Mouse (Mus musculus): ENCODE results near the gene 1700001P01Rik. TPM values are rescaled to one million over a fixed set of nuclear protein-coding genes. Genes with fewer than 3 reads are reported as not detected.
A peak's percentile ranks its signal among the peaks of the same experiment; 100 is the strongest.

The 1700001P01Rik gene
- polyA plus RNA-seq, 1 experiment from 2014 or later = 0.85 TPM

GRCm38 (mm10) chr11:97816916-97817315, 41.2 kb upstream of the 1700001P01Rik start:
- no peak overlapping the region for H3K4me3 ChIP-seq
- WGBS = 34% methylated on average over 9 of the region's 9 CpGs
- peak overlapping the region; percentile 79 for H3K27ac ChIP-seq
- H3K4me1 ChIP-seq = peaks cover 89% of the 10 kb centered on the region
- no peak overlapping the region for H3K9ac ChIP-seq
- no peak for ATAC-seq (ENCODE audit: borderline replicate concordance, extremely low read depth, low FRiP score, low TSS enrichment)
- H3K36me3 ChIP-seq = peaks cover 48% of the 10 kb centered on the region
- no peaks in the 10 kb centered on the region for H3K9me3 ChIP-seq
- H3K27me3 ChIP-seq = no peaks in the 10 kb centered on the region
- H3K4me2 ChIP-seq = no peak overlapping the region

GRCm38 (mm10) chr11:97816176-97816575, 40.5 kb upstream of the 1700001P01Rik start:
- Histone ChIP-seq H3K36me3 (peaks cover 45% of the 10 kb centered on the region), H3K4me1 (peaks cover 96% of the 10 kb centered on the region), H3K9me3 (no peaks in the 10 kb centered on the region), H3K4me2 (no peak overlapping the region), H3K9ac (no peak overlapping the region), H3K27me3 (no peaks in the 10 kb centered on the region), H3K4me3 (no peak overlapping the region), H3K27ac (peak overlapping the region; percentile 42; the same call in 1 of the 2 replicates)
- WGBS = 64% methylated on average over 5 of the region's 5 CpGs
- no peak for ATAC-seq (ENCODE audit: borderline replicate concordance, extremely low read depth, low FRiP score, low TSS enrichment)

DNA sequence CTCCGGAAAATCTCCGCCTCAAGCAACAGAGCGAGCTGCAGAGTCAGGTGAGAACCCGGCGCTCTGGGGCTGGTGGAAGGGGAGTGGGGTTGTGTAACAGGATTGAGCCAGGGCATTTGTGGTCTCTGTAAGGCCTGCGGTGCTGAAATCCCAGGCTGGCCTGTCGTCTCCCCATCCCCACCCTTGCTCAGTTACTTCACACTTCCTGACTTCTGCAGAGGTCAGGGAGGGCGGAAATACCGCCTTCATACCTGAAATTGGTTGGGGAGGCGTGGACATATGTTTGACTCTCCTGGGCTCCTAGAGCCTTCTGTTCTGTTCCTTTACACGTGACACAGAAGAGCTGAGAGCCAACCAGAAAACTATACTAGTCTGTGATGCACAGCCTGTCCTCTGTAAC, 40.0 kb upstream of the 1700001P01Rik start:
- no peak for ATAC-seq (ENCODE audit: borderline replicate concordance, extremely low read depth, low FRiP score, low TSS enrichment)
- H3K27ac ChIP-seq = peak overlapping the region; percentile 34; the same call in 1 of the 2 replicates

GRCm38 (mm10) chr11:97813746-97814515, 38.2 kb upstream of the 1700001P01Rik start:
- WGBS = 54% methylated on average over 17 of the region's 17 CpGs
- Histone ChIP-seq H3K4me1 (peaks cover 100% of the 10 kb centered on the region), H3K4me3 (no peak overlapping the region), H3K9me3 (no peaks in the 10 kb centered on the region), H3K4me2 (no peak overlapping the region), H3K36me3 (peaks cover 41% of the 10 kb centered on the region), H3K27me3 (no peaks in the 10 kb centered on the region), H3K9ac (no peak overlapping the region), H3K27ac (peak overlapping the region; percentile 89)
- no peak for ATAC-seq (ENCODE audit: borderline replicate concordance, extremely low read depth, low FRiP score, low TSS enrichment)

More for the DNA sequence above, 40.0 kb upstream of the 1700001P01Rik start:
- Histone ChIP-seq H3K4me1 (peaks cover 96% of the 10 kb centered on the region), H3K27me3 (no peaks in the 10 kb centered on the region), H3K36me3 (peaks cover 42% of the 10 kb centered on the region), H3K4me2 (no peak overlapping the region), H3K9ac (no peak overlapping the region), H3K9me3 (no peaks in the 10 kb centered on the region), H3K4me3 (no peak overlapping the region)
- 67% methylated on average over 11 of the region's 11 CpGs for WGBS

- H3K4me2 ChIP-seq = no peak overlapping the region
- peak overlapping the region; percentile 89 for H3K27ac ChIP-seq
- H3K4me1 ChIP-seq = peaks cover 100% of the 10 kb centered on the region
- H3K9ac ChIP-seq = peak overlapping the region; percentile 9; the same call in 1 of the 2 replicates
- no peaks in the 10 kb centered on the region for H3K9me3 ChIP-seq
- peaks cover 44% of the 10 kb centered on the region for H3K36me3 ChIP-seq
- no peaks in the 10 kb centered on the region for H3K27me3 ChIP-seq
- WGBS = 46% methylated on average over 7 of the region's 7 CpGs
- ATAC-seq (ENCODE audit: borderline replicate concordance, extremely low read depth, low FRiP score, low TSS enrichment) = no peak
- no peak overlapping the region for H3K4me3 ChIP-seq
Observed at GRCm38 (mm10) chr11:97813085-97813484, 37.4 kb upstream of the 1700001P01Rik start.

GRCm38 (mm10) chr11:97812491-97812921, 36.8 kb upstream of the 1700001P01Rik start:
- H3K9ac ChIP-seq = peak overlapping the region; percentile 15; the same call in 1 of the 2 replicates
- ATAC-seq (ENCODE audit: borderline replicate concordance, extremely low read depth, low FRiP score, low TSS enrichment) = peak; percentile 5; the same call in 1 of the 2 replicates
- H3K27ac ChIP-seq = peak overlapping the region; percentile 89
- H3K4me2 ChIP-seq = no peak overlapping the region
- no peaks in the 10 kb centered on the region for H3K9me3 ChIP-seq
- no peaks in the 10 kb centered on the region for H3K27me3 ChIP-seq
- no peak overlapping the region for H3K4me3 ChIP-seq
- H3K36me3 ChIP-seq = peaks cover 44% of the 10 kb centered on the region
- 33% methylated on average over 3 of the region's 3 CpGs for WGBS
- H3K4me1 ChIP-seq = peaks cover 100% of the 10 kb centered on the region

DNA sequence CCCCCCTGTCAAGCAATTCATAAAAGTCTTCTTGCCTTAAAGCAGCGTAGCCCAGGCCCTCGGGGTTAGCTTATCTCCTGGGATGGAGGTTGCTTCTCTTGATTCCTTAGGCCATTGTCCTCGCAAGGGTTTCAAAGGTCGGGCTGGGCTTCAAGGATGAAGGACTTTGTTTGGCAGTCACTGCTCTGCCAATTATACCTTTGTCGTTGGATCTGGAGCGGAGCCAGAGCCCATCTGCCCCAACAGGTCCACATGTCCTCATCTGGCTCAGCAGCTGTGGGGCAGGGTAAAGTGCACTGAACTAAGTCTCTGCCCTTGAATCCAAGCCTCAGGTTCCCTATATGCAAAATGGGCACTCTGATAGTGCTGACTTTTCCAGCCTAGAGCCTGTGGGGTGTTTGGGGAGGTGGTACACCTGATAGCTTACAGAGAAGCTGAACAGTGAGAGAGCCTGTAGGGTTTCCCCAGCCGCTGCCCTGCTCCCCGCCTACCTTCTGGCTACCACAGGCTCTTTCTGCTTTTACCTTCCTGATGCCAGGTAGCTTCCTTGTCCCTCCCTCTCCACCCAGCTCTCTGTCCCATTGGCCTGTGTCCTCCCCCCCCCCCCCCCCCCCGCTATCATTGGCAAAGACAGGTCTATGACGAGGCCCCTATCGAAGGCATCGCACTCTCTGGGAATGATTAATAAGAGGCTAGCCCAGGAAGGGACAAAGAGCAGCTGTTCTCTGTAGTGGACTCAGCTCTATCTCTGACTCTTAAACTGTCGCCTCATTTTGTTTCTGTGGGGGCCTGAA, 36.0 kb upstream of the 1700001P01Rik start:
- H3K36me3 ChIP-seq = peaks cover 45% of the 10 kb centered on the region
- peak overlapping the region; percentile 29; the same call in 1 of the 2 replicates for H3K9ac ChIP-seq
- H3K4me1 ChIP-seq = peaks cover 100% of the 10 kb centered on the region
- H3K4me2 ChIP-seq = no peak overlapping the region
- H3K27me3 ChIP-seq = no peaks in the 10 kb centered on the region
- 35% methylated on average over 12 of the region's 13 CpGs for WGBS
- peak overlapping the region; percentile 89 for H3K27ac ChIP-seq
- no peaks in the 10 kb centered on the region for H3K9me3 ChIP-seq
- H3K4me3 ChIP-seq = no peak overlapping the region
- ATAC-seq (ENCODE audit: borderline replicate concordance, extremely low read depth, low FRiP score, low TSS enrichment) = no peak

DNA sequence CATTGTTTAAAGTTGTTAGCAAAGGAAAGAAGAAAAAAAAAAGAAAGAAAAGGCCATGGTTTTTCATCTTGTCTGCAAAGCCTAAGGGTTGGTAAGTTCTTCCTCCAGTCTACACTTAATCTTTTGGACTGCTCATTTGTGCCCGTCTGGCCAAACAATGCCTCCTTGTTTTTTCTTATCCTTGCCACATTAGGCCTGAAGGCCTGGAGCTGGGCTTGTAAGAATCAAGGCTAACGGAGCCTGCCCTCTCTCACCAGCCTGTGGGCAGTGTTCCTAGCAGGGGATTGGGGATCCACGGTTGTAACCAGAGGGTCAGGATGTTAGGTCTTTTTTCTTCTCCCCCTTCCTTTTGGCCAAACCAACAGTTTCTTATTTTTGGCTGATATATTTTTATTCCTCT, 35.3 kb upstream of the 1700001P01Rik start:
- Histone ChIP-seq H3K4me1 (peaks cover 100% of the 10 kb centered on the region), H3K27me3 (no peaks in the 10 kb centered on the region), H3K9ac (no peak overlapping the region), H3K36me3 (peaks cover 41% of the 10 kb centered on the region), H3K9me3 (no peaks in the 10 kb centered on the region), H3K27ac (peak overlapping the region; percentile 89; the same call in 1 of the 2 replicates), H3K4me2 (peak overlapping the region; percentile 10; the same call in 1 of the 2 replicates), H3K4me3 (no peak overlapping the region)
- 38% methylated on average over 3 of the region's 3 CpGs for WGBS
- ATAC-seq (ENCODE audit: borderline replicate concordance, extremely low read depth, low FRiP score, low TSS enrichment) = no peak

- Histone ChIP-seq H3K4me2 (peak overlapping the region; percentile 10; the same call in 1 of the 2 replicates), H3K9ac (no peak overlapping the region), H3K27me3 (no peaks in the 10 kb centered on the region), H3K36me3 (peaks cover 34% of the 10 kb centered on the region), H3K4me3 (no peak overlapping the region), H3K9me3 (no peaks in the 10 kb centered on the region), H3K27ac (peak overlapping the region; percentile 89), H3K4me1 (peaks cover 100% of the 10 kb centered on the region)
- WGBS = 52% methylated on average over 7 of the region's 7 CpGs
- no peak for ATAC-seq (ENCODE audit: borderline replicate concordance, extremely low read depth, low FRiP score, low TSS enrichment)
Observed at GRCm38 (mm10) chr11:97810356-97810755, 34.6 kb upstream of the 1700001P01Rik start.

GRCm38 (mm10) chr11:97809235-97810121, 33.8 kb upstream of the 1700001P01Rik start:
- no peak for ATAC-seq (ENCODE audit: borderline replicate concordance, extremely low read depth, low FRiP score, low TSS enrichment)
- Histone ChIP-seq H3K36me3 (peaks cover 26% of the 10 kb centered on the region), H3K27ac (peak overlapping the region; percentile 89), H3K9me3 (no peaks in the 10 kb centered on the region), H3K4me3 (no peak overlapping the region), H3K4me2 (peak overlapping the region; percentile 3; the same call in 1 of the 2 replicates), H3K4me1 (peaks cover 100% of the 10 kb centered on the region), H3K9ac (0 out of 2 replicates have a peak overlapping the region, but pooled peaks have one; percentile 3), H3K27me3 (no peaks in the 10 kb centered on the region)
- WGBS = 44% methylated on average over 7 of the region's 7 CpGs

Data from lung, embryonic 15.5 days (tissue).